Mouse (Mus musculus) embryonic facial prominence, embryonic 13.5 days (tissue): ENCODE measurements around the gene Arhgef19. TPM values are rescaled to one million over a fixed set of nuclear protein-coding genes. Genes with fewer than 3 reads are reported as not detected.
A peak's percentile ranks its signal among the peaks of the same experiment; 100 is the strongest.

Source experiments
- ATAC-seq: fragments of 200-750 bp; cut with Nextera tagmentation; 2 replicates; pipeline ENCODE4 v1.8.0; 2017; ENCODE audit warnings: low read depth; ENCODE audit not compliant: insufficient number of reproducible peaks, insufficient read depth, low FRiP score, low TSS enrichment
- H3K27ac ChIP-seq: fragments of 300-500 bp; sonication (generic); 2 replicates; pipeline ENCODE4 v1.5.1; 2015; ENCODE audit warnings: moderate library complexity, mild to moderate bottlenecking, inconsistent platforms
- H3K27me3 ChIP-seq: fragments of 300-500 bp; sonication (generic); 2 replicates; pipeline ENCODE4 v1.6.1; 2015; ENCODE audit warnings: mild to moderate bottlenecking, inconsistent platforms
- H3K36me3 ChIP-seq: fragments of 300-500 bp; sonication (generic); 2 replicates; pipeline ENCODE4 v1.6.1; 2015; ENCODE audit warnings: mild to moderate bottlenecking, inconsistent platforms
- H3K4me1 ChIP-seq: fragments of 300-500 bp; sonication (generic); 2 replicates; pipeline ENCODE4 v1.6.1; 2015; ENCODE audit warnings: inconsistent platforms
- H3K4me2 ChIP-seq: fragments of 300-500 bp; sonication (generic); 2 replicates; pipeline ENCODE4 v1.6.1; 2015; ENCODE audit warnings: moderate library complexity, mild to moderate bottlenecking, inconsistent platforms
- H3K4me3 ChIP-seq: fragments of 300-500 bp; sonication (generic); 2 replicates; pipeline ENCODE4 v1.5.1; 2015; ENCODE audit warnings: mild to moderate bottlenecking, inconsistent platforms
- H3K9ac ChIP-seq: fragments of 300-500 bp; sonication (generic); 2 replicates; pipeline ENCODE4 v1.6.1; 2015; ENCODE audit warnings: mild to moderate bottlenecking, inconsistent platforms
- H3K9me3 ChIP-seq: fragments of 300-500 bp; sonication (generic); 2 replicates; pipeline ENCODE4 v1.6.1; 2016; ENCODE audit warnings: inconsistent platforms
- WGBS: fragments of 180-500 bp; shearing (Covaris S2); methylation state at CpG from one replicate; pipeline ENCODE4 v1.1.7; 2015; ENCODE audit warnings: mixed read lengths; 5-methylcytosine and 5-hydroxymethylcytosine counted together
- polyA plus RNA-seq: library from polyadenylated mRNA; unstranded; fragments of >200 nt; fragmentation: Nextera tagmentation; extraction: Ambion mirVana; gene quantifications from 2 replicates; pipeline ENCODE4 v1.2.1, GENCODE M21; 2015

Gene Arhgef19
- polyA plus RNA-seq, 1 experiment from 2014 or later: 18.9 TPM

- WGBS: 46% methylated on average over 7 of the region's 7 CpGs
- H3K4me3 ChIP-seq: peak overlapping the region; percentile 65
These were observed 64.3 kb downstream of the Arhgef19 start for GRCm38 (mm10) chr4:141303402-141304222.

GRCm38 (mm10) chr4:141304223-141304611 lies 64.9 kb downstream of the Arhgef19 start:
- WGBS: 77% methylated on average over 4 of the region's 4 CpGs
- no peak overlapping the region for H3K9ac ChIP-seq
- no peaks in the 10 kb centered on the region for H3K9me3 ChIP-seq
- H3K4me1 ChIP-seq: peaks cover 52% of the 10 kb centered on the region
- H3K4me2 ChIP-seq: peak overlapping the region; percentile 95
- H3K36me3 ChIP-seq: peaks cover 4% of the 10 kb centered on the region; the same call in 1 of the 2 replicates
- peaks cover 51% of the 10 kb centered on the region for H3K27me3 ChIP-seq
- no peak overlapping the region for H3K4me3 ChIP-seq
- ATAC-seq: no peak
- no peak overlapping the region for H3K27ac ChIP-seq

More at GRCm38 (mm10) chr4:141303402-141304222, 64.3 kb downstream of the Arhgef19 start:
- Histone ChIP-seq H3K36me3 (peaks cover 2% of the 10 kb centered on the region; the same call in 1 of the 2 replicates), H3K9ac (peak overlapping the region; percentile 32; the same call in 1 of the 2 replicates), H3K27ac (no peak overlapping the region), H3K27me3 (peaks cover 55% of the 10 kb centered on the region), H3K9me3 (no peaks in the 10 kb centered on the region), H3K4me2 (peak overlapping the region; percentile 95), H3K4me1 (peaks cover 56% of the 10 kb centered on the region)
- ATAC-seq: no peak

DNA sequence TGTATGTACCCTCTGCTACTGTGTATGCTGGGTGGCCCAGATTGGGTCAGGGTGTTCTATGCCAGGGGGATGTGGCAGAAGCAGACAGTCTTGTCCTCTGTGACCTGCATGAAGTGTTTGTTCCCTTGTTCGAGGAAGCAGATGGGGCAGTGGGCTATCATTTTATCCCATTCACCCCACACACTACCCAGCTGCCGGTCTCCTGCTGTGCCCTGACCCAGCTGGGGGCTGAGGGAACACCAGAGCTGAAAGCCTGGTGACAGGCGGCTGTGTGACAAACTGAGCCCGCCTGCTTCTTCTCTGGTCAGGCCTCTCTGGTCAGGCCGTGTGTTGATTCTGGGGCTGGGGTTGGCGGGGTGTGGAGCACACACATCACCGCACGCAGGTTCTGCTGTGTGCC lies 66.8 kb downstream of the Arhgef19 start:
- H3K4me1 ChIP-seq: peaks cover 54% of the 10 kb centered on the region

More for the DNA sequence above, 66.8 kb downstream of the Arhgef19 start:
- no peak for ATAC-seq
- Histone ChIP-seq H3K27me3 (peaks cover 34% of the 10 kb centered on the region), H3K27ac (no peak overlapping the region), H3K9me3 (no peaks in the 10 kb centered on the region), H3K4me3 (no peak overlapping the region), H3K36me3 (peaks cover 4% of the 10 kb centered on the region; the same call in 1 of the 2 replicates), H3K9ac (0 out of 2 replicates have a peak overlapping the region, but pooled peaks have one; percentile 27), H3K4me2 (no peak overlapping the region)
- WGBS: 49% methylated on average over 8 of the region's 8 CpGs

Other genes starting within 250 kb of the Arhgef19 start
- 771 and 792 TPM in 2 replicates for gene Mfap2, start 229.1 kb upstream of the Arhgef19 start, polyA plus RNA-seq
- gene Crocc, start 178.9 kb upstream of the Arhgef19 start, polyA plus RNA-seq: 6.1 and 7.8 TPM in 2 replicates
- 76.7 and 83.5 TPM in 2 replicates for gene Necap2, start 161.1 kb upstream of the Arhgef19 start, polyA plus RNA-seq
- gene Spata21, start 151.2 kb upstream of the Arhgef19 start, polyA plus RNA-seq: 0.22 and 0.32 TPM in 2 replicates
- gene Szrd1, start 99.7 kb upstream of the Arhgef19 start, polyA plus RNA-seq: 40.5 and 42.4 TPM in 2 replicates
- 23.3 and 24.2 TPM in 2 replicates for gene Fbxo42, start 91.6 kb upstream of the Arhgef19 start, polyA plus RNA-seq
- gene Rsg1, start 25.5 kb upstream of the Arhgef19 start, polyA plus RNA-seq: 7.4 and 7.9 TPM in 2 replicates
- gene Epha2, start 61.7 kb downstream of the Arhgef19 start, polyA plus RNA-seq: 2.6 and 4.0 TPM in 2 replicates
- 1.7 and 2.9 TPM in 2 replicates for gene Fam131c, start 128.7 kb downstream of the Arhgef19 start, polyA plus RNA-seq
- gene Clcnka, start 159.2 kb downstream of the Arhgef19 start, polyA plus RNA-seq: 0.18 and 0.39 TPM in 2 replicates
- gene Clcnkb, start 176.5 kb downstream of the Arhgef19 start, polyA plus RNA-seq: not detected in 2 replicates
- gene Hspb7, start 181.3 kb downstream of the Arhgef19 start, polyA plus RNA-seq: 0.63 TPM in 1 of 2 replicates, not detected in the other
- gene Srarp, start 196.6 kb downstream of the Arhgef19 start, polyA plus RNA-seq: not detected in 2 replicates
- gene Zbtb17, start 205.2 kb downstream of the Arhgef19 start, polyA plus RNA-seq: 43.4 and 43.8 TPM in 2 replicates